18 mouse cellular contexts compared by ENCODE assay signal in the genomic region with DNA sequence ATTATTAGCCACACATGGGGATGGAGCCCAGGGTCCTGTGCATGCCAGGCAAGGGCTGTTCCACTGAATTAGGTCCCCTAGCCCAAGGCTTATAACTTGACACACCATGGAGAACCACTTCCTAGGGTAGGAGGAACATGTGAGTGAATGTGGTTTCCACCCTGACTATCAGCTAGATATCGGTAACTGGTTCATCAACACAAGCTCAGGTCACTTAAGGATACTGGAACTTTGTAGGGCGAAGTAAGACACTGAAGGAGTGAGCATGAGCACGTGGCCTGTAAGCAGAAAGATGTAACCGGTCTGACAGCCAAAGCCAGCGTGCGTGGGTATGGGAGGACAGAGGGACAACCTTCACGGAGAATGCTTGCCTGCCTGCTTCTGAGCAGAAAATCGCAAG. TPM values are rescaled to one million over a fixed set of nuclear protein-coding genes. Genes with fewer than 3 reads are reported as not detected.
DNase-seq lines count a peak whose midpoint lies in the region; ATAC-seq lines count a peak whose summit lies in the region.
"Had no signal": no experiment of that assay in that cellular context is flagged by ENCODE, and none has a peak within 500 bp of the region (broad histone marks: within the 10 kb centered on the region; RNA-seq: fewer than 3 reads in every experiment).

No protein-coding gene starts in this region.

- no peaks in the 10 kb centered on the region for H3K27me3 ChIP-seq in heart, embryonic 13.5 days (replicated peaks)
- no peaks in the 10 kb centered on the region for H3K27me3 ChIP-seq in midbrain, embryonic 13.5 days
- H3K27me3 ChIP-seq in midbrain, embryonic 10.5 days (ENCODE audit: low read depth, poor library complexity, severe bottlenecking) = no peaks in the 10 kb centered on the region
- no peaks in the 10 kb centered on the region for H3K27me3 ChIP-seq in midbrain, embryonic 16.5 days (ENCODE audit: control insufficient read depth, insufficient read depth, low read depth, low read length)
- H3K27me3 ChIP-seq: forebrain, embryonic 15.5 days; neural tube, embryonic 15.5 days had no signal

- DNase-seq in heart, postnatal 25 days (ENCODE audit: low spot score) = no peak
- no peak for DNase-seq in midbrain, embryonic 10.5 days (ENCODE audit: low spot score)
- no peak for DNase-seq in lung, postnatal 14 days
- DNase-seq in adrenal gland, postnatal 4 days (ENCODE audit: low spot score in 2 of 2) = no peak
- DNase-seq: cerebellum, adult 11-12 months; gastrocnemius, adult 2 months; heart, adult 18-20 months; kidney, adult 11 months; kidney, postnatal 14 days; layer of hippocampus, adult 9-11 months; thymus, postnatal 4 days had no signal

- H3K4me2 ChIP-seq in heart, embryonic 13.5 days = no peak overlapping the region
- H3K4me2 ChIP-seq in midbrain, embryonic 13.5 days (replicated peaks) = no peak overlapping the region
- H3K4me2 ChIP-seq in midbrain, embryonic 16.5 days (ENCODE audit: low read length) = no peak overlapping the region
- H3K4me2 ChIP-seq: forebrain, embryonic 15.5 days; liver, embryonic 11.5 days; neural tube, embryonic 15.5 days had no signal

- H3K4me1 ChIP-seq in heart, embryonic 13.5 days = peaks cover 78% of the 10 kb centered on the region
- H3K4me1 ChIP-seq in midbrain, embryonic 13.5 days (replicated peaks) = peaks cover 47% of the 10 kb centered on the region
- peaks cover 47% of the 10 kb centered on the region for H3K4me1 ChIP-seq in midbrain, embryonic 10.5 days
- H3K4me1 ChIP-seq in midbrain, embryonic 16.5 days (ENCODE audit: control insufficient read depth, insufficient read depth, low read length) = peaks cover 29% of the 10 kb centered on the region

- intact Hi-C loops in heart, postnatal 25 days (cut with DNase I) = no loop called here

- H3K36me3 ChIP-seq in heart, embryonic 13.5 days = no peaks in the 10 kb centered on the region
- H3K36me3 ChIP-seq in midbrain, embryonic 13.5 days = no peaks in the 10 kb centered on the region; the same call in 1 of the 2 replicates
- peaks cover 4% of the 10 kb centered on the region for H3K36me3 ChIP-seq in midbrain, embryonic 10.5 days
- no peaks in the 10 kb centered on the region for H3K36me3 ChIP-seq in midbrain, embryonic 16.5 days (ENCODE audit: control insufficient read depth, insufficient read depth, low read length)
- H3K36me3 ChIP-seq: forebrain, embryonic 15.5 days; neural tube, embryonic 15.5 days had no signal

- WGBS in heart, embryonic 13.5 days = 65% methylated on average over 8 of the region's 8 CpGs
- WGBS in midbrain, embryonic 13.5 days = 62% methylated on average over 8 of the region's 8 CpGs
- 71% methylated on average over 8 of the region's 8 CpGs for WGBS in midbrain, embryonic 10.5 days
- 57% methylated on average over 8 of the region's 8 CpGs for WGBS in midbrain, embryonic 16.5 days

- H3K9ac ChIP-seq in heart, embryonic 13.5 days = no peak overlapping the region
- H3K9ac ChIP-seq in midbrain, embryonic 13.5 days (replicated peaks) = 0 out of 2 replicates have a peak overlapping the region, but pooled peaks have one; percentile 33
- no peak overlapping the region for H3K9ac ChIP-seq in midbrain, embryonic 16.5 days (ENCODE audit: low read depth, low read length)
- H3K9ac ChIP-seq: forebrain, embryonic 15.5 days; neural tube, embryonic 15.5 days had no signal

- no peaks in the 10 kb centered on the region for H3K9me3 ChIP-seq in heart, embryonic 13.5 days
- no peaks in the 10 kb centered on the region for H3K9me3 ChIP-seq in midbrain, embryonic 13.5 days
- H3K9me3 ChIP-seq in midbrain, embryonic 10.5 days (replicated peaks) = no peaks in the 10 kb centered on the region
- H3K9me3 ChIP-seq in midbrain, embryonic 16.5 days (replicated peaks; ENCODE audit: control insufficient read depth, low read length, poor library complexity, severe bottlenecking) = no peaks in the 10 kb centered on the region
- H3K9me3 ChIP-seq: forebrain, embryonic 15.5 days; neural tube, embryonic 15.5 days had no signal

- ATAC-seq in heart, embryonic 13.5 days (ENCODE audit: extremely low read depth, insufficient number of reproducible peaks, low FRiP score, low TSS enrichment) = 0 out of 2 replicates have a peak, but pooled peaks have one; percentile 21
- ATAC-seq in midbrain, embryonic 13.5 days = no peak
- ATAC-seq in erythroid progenitor cell, adult 5-6 weeks (replicated peaks; ENCODE audit: low FRiP score, poor library complexity, severe bottlenecking) = peak; percentile 33
- ATAC-seq in midbrain, embryonic 16.5 days = peak; percentile 4; the same call in 1 of the 2 replicates

- 0 out of 2 replicates have a peak overlapping the region, but pooled peaks have one; percentile 15 for H3K27ac ChIP-seq in heart, embryonic 13.5 days (replicated peaks)
- H3K27ac ChIP-seq in midbrain, embryonic 13.5 days = no peak overlapping the region
- no peak overlapping the region for H3K27ac ChIP-seq in midbrain, embryonic 10.5 days (replicated peaks)
- no peak overlapping the region for H3K27ac ChIP-seq in midbrain, embryonic 16.5 days (ENCODE audit: low read length)
- H3K27ac ChIP-seq: forebrain, embryonic 15.5 days; gastrocnemius, adult 2 months; neural tube, embryonic 15.5 days had no signal

- H3K4me3 ChIP-seq in heart, embryonic 13.5 days = no peak overlapping the region
- no peak overlapping the region for H3K4me3 ChIP-seq in midbrain, embryonic 13.5 days (replicated peaks)
- no peak overlapping the region for H3K4me3 ChIP-seq in midbrain, embryonic 10.5 days
- no peak overlapping the region for H3K4me3 ChIP-seq in midbrain, embryonic 16.5 days (ENCODE audit: low read depth, low read length)
- H3K4me3 ChIP-seq: forebrain, embryonic 15.5 days; gastrocnemius, adult 2 months; neural tube, embryonic 15.5 days had no signal

RNA-seq across cellular contexts. Expression of gene Igf1r, which starts 42.6 kb away (rescaled TPM):
- 15.0 and 15.2 TPM in 2 replicates for polyA plus RNA-seq in heart, embryonic 13.5 days (2015; fragmentation: Nextera tagmentation; extraction: Ambion mirVana)
- 10 to 100 TPM; 12.7 to 18.8 TPM for total RNA-seq in heart, postnatal 25 days (2021)
- 28.0 and 31.4 TPM in 2 replicates for polyA plus RNA-seq in midbrain, embryonic 13.5 days (2015; fragmentation: Nextera tagmentation; extraction: Ambion mirVana)
- polyA plus RNA-seq in midbrain, embryonic 10.5 days (2016; fragmentation: Nextera tagmentation; extraction: Ambion mirVana) = 17.0 and 21.6 TPM in 2 replicates
- 17.3 and 28.1 TPM in 2 replicates for total RNA-seq in erythroid progenitor cell, adult 5-6 weeks (2015; ENCODE audit: low replicate concordance)
- 16.8 and 18.1 TPM in 2 replicates for total RNA-seq in erythroid progenitor cell, adult 5-6 weeks (2017; ENCODE audit: low replicate concordance)
- polyA plus RNA-seq in midbrain, embryonic 16.5 days (2015; fragmentation: Nextera tagmentation; extraction: Ambion mirVana) = 21.5 and 23.3 TPM in 2 replicates
- 10 to 100 TPM; 71.9 to 75.8 TPM for total RNA-seq in adrenal gland, postnatal 4 days (2021)
